Mouse (Mus musculus): ENCODE results near the gene Frmd6.

The Frmd6 gene

DNA sequence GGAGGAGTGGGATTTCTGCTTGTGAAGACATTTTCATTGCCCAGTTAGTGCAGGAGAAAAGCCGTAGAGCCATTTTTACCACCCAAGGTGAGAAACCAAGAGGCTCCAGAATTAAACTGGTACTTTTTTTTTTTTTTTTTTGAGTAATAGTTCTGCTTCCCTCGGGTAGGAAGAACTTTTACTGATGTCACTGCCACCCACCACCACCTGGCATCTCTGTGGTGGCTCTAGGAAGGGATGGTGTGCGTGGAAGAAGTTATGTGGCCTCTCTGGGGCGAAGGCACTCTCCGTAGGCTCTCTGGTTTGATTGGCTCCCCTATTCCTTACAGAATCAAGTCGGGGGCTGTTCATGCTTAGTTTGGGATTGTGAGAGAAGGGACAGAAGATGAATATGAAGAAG, 17.3 kb upstream of the Frmd6 start:
- no peak for DNase-seq (ENCODE audit: low read depth, low spot score)

DNA sequence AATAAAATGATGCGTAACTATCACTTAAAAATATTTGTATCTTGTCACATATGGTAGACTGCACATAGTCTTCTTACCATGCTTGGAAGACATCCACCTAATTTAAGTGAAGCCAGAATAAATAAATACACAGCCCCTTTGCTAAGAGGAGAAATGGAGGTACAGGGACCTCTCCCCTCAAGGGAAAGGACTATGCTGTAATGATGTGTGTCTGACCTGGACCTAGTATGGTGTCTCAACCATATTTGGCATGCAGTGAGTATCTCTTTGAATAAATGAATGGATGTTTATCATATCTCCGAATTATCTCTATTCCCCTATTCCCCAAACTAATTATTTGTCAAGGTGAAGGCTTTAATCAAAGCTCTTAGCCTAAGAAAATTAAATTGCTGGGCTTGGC, 15.4 kb upstream of the Frmd6 start:
- no peak for DNase-seq (ENCODE audit: low read depth, low spot score)

DNA sequence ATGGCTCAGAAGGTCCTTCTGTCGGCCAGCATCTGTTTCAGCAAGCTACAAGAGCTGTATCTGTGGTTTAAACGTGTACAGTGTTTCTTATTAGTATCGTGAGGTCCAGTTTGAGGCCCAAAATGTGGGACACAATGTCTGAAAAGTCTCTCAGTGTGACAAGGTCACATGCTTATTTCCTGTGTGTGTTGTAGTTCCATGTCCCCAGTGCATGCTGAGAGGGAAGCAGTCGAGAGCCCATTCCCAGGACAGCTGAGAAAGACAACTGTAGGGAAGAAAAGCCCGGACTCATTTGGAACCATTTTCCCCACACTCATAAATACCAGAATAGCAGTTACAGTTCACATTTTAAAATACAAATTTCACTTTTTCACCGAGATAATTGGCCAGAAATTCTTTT, 13.5 kb upstream of the Frmd6 start:
- DNase-seq (ENCODE audit: low read depth, low spot score) = no peak

DNA sequence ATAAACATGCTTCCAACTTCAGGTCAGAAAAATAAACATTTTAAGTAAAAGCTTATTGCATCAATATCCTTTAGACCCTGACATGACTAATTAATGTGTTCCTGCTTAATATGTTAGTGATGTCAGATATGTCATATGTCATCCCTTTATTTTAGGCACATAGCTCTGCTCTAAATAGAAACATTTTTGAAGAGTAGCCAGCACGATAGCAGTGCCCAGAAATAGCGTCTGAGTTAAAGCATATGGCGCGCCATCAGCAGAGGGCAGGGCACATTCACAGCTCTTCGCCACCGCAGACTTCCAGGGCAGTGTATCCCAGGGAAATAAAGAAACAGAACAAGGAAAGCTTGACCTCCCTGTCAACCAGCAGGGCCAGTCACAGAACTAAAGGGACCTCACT, 13.1 kb upstream of the Frmd6 start:
- no peak for DNase-seq (ENCODE audit: low read depth, low spot score)

DNA sequence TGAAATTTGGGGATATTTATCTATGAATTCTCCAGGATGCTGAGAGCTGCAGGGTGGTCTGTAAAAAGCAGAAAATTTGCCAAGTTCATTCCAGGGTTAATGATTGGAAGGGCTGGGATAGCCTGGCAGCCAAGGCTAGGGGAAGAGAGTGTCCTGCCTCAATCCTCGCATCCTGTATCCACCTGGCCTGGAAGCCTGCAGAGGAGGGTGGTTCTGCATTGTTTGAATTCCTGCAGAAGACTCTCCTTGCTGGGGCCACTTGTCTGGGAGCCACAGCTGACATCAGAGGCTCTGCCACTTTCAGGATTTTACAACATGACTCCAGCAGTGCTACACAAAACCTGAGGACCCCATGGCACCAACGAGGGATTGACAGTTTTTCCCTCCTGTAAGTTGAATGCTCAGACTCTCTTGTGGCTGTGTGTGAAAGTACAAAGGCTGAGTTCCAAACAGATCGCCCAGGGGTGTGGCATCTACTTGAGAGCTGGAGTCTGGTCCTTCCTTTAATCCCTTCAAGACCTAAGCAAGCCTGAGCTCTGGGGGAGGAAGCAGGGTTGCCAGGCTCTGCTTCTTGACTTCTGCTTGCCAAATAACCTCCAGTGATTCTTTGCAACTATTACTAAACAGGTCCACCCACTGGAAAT, 12.4 kb upstream of the Frmd6 start:
- peak; percentile 67 for DNase-seq (ENCODE audit: low read depth, low spot score)

DNA sequence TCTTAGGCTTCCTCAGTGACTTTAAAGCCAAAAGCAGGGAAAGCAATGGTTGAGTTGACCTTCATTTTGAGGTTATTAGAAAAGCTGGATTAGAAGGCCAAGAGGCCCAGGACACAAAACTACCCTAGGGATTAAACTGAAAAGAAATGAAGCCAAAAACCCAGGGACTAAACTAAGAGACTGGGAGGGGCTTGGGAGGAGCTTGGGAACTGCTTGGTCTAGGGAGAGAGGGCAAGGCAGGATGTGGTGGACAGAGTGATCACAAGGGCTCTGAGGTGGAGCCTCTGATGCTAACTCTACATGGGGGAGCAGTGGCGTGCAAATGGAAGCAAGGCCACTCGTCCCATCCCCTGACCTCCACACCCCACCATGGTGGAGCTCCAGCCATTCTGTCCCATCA, 8.6 kb upstream of the Frmd6 start:
- no peak for DNase-seq (ENCODE audit: low read depth, low spot score)

DNA sequence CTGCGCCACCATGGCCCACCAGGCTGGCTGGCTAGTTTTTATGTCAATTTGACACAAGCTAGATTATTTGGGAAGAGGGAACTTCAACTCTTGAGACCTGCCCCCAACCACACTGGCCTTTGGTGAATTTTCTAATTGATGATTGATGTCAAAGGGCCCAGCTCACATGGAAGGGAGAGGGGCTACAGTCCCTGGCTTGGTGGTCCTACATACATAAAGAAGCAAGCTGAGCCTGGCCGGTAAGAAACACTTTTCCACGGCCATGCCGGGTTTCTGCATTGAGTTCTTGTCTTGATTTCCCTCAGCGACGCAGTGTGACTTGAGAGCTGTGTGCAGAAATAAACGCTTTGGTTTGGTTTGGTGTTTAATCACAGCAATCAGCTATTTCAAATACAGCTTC, 1.3 kb upstream of the Frmd6 start:
- no peak for DNase-seq (ENCODE audit: low read depth, low spot score)

DNA sequence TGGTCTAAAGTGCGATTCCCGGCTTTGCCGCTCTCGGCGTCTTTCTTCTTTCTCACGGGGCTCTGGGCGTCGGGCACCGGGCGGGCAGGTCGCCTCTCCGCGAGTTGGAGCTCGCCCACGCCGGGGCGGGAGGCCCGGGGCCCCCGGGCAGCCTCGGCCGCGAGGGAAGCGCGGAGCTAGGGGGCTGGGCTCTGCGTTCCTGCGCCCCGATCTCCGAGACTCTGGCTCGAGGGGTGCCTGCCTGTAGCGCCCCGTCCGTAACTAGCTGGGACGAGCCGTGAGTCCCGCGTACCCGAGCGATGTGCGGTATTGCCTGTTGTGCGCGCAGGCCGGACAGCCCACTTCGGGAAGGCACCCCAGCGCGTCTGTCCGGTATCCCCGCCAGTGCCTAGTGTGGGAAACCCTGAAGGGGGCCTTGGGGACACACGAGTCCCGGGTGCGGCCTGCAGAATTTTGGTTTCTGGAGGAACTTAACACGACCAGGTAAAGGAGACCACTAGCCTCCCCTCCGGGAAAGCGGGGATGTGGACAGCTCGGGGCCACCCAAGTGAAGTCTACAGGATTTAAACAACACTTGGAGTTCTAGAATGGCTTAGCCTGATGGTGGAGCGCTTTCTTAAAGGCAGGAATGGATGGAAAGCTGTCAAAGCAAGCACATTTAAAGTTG, 470 bp downstream of the Frmd6 start:
- peak; percentile 51 for DNase-seq (ENCODE audit: low read depth, low spot score)

DNA sequence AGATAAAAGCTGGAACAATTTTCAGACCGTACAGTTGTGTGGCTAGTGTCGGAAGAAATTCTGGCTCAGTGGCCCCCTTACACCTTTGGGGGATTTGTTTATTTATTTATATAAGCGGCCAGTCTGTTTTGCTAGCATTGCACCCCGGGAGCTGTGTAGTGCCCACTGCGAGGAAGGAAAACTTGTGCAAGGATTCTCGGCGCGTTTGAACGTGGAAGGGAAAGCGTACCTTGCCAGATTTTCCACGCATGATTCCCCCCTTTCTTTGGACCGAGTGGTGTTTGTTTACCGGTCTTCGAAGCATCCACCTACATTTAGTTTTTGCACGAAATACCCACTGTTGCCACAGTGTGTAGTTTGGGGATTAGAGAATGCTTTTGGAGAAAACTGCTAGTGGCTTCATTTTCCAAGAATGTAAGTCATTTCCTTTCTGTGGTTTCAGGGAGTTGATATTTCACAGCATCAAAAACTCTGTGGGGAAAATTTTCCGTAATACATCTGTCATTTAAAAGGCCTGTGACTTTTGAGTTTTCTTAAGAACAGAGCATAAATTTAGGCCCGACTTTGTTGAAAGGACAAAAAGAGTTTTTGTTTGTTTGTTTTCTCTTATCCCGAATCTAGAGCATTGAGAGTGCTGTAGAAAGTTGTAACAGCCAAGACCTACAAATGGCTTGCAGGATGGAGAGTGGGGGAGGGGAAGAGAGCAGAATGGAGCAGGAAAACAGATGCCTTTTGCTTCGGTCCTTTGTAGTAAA, 1.2 kb downstream of the Frmd6 start:
- no peak for DNase-seq (ENCODE audit: low read depth, low spot score)

DNA sequence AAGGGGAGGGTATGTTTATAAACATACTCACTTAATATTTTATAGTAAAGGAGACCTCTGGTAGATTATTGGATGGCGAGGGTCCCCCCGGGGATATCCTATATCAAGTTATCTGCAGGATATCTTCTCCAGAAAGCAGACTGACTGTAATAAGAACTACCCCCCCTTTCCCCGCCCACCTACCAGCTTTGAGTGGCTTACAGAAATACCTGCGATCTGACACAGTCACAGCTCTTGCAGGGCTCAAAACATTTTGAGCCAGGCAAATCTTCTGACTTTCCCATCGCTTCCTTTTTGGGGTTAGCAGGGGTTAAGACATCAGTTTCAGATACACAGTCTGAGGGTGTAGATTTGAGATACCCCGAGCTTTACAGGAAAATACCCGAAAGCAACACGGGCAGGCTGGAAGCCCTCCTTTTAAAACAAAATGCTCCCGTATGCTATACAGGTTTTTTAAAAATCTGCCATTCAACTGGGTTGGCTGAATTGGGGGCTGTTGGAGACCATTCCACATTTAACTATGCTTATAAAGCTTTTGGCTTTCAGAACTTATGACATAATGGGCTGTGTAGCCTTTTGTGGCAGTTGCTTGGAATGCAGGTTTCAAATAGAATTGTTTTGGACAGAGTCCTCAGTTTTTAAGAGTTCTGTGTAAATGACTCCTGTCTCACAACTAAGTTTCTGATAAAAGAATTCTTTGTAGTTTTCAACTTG, 2.0 kb downstream of the Frmd6 start:
- no peak for DNase-seq (ENCODE audit: low read depth, low spot score)

DNA sequence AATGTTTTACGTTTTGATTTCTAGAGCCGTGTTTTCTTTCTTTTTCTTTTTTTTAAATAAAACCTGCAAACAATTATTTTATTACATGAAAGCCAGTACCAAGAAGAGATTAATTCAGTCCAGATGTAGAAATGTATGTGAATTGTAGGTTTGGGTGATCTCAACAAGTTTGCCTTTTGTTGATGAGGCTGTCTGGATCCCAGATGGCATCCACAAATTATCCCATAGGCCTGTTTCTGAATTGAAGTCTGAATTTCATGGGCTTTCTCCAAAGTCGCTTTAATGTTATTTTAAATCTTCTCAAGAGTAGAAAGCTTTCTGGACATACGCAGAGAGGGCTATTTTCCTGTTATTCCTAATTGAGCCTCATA, 2.6 kb downstream of the Frmd6 start:
- DNase-seq (ENCODE audit: low read depth, low spot score) = no peak

DNA sequence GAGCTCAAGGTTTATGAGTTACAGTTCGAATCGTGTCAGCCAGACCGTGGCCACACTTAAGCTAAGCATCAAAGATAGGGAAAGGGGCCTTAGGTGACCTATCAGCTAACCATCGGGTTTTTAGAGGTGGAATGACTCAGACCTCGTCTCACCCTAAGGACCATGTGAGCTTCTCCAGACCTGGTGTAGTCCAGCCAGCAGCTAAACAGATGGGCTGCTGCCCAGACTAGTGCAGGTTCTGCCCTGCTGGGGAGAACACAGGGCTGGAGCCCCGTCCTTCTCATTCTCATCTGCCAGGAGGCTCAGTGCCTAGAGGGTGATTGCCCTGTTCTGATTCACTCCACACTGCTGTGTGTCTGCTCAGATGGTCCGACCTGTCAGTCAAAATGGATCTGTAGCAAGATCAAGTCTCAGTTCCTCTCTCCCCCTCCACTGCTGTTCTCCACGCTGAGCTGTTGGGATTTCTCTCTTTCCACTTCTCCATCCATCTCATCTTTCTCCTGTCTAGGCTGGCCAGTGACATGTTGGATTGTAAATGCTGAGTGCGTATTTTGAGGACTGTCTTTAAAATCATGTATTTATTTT, 5.8 kb downstream of the Frmd6 start:
- no peak for DNase-seq (ENCODE audit: low read depth, low spot score)

DNA sequence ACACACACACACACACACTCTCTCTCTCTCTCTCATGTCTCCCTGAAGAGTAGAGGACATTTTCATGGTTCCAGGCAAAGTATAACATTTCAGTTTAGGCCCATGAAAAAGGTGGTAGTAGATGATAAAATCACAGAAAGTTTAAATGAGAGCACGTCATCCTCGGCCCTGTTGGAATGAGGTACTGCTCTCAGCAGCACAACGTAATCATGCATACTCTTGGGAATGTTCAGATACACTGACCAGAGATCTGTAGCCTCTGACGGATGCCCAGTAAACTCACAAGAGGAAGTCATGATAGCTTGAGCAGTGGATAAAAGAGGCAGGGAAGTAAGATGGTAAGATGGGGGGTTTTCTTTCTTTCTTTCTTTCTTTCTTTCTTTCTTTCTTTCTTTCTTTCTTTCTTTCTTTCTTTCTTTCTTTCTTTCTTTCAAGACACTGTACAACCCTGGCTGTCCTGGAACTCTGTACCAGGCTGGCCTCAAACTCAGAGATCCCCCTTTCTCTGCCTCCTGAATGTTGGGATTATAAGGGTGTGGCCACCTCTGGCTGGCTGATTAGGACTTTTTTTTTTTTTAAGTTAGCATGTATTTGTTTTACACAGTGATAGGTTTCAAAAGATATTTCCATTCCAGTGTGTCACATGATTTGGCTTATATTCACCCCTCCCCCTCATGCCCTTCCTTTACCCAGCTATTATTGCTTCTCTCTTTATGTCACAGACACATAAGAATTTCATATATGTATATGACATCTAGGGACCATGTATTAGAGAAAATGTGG, 7.1 kb downstream of the Frmd6 start:
- DNase-seq (ENCODE audit: low read depth, low spot score) = no peak

DNA sequence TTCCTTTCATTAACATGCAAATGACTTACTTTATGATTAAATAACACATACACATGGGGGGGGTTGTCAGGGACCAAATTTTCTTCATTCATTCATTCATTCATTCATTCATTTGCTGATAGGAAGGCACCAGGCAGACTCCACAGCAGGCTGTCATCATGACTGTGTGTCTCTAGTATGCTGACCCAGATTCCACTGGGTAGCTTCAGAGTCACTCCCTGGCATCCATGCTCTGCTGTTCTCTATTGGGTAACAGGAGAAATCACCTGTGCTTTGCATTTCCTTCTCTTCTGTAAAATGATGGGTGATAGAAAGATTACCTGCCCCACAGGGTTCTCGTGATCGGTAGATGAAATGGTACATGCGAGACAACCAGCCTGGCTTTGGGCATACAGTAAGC, 7.7 kb downstream of the Frmd6 start:
- DNase-seq (ENCODE audit: low read depth, low spot score) = no peak

DNA sequence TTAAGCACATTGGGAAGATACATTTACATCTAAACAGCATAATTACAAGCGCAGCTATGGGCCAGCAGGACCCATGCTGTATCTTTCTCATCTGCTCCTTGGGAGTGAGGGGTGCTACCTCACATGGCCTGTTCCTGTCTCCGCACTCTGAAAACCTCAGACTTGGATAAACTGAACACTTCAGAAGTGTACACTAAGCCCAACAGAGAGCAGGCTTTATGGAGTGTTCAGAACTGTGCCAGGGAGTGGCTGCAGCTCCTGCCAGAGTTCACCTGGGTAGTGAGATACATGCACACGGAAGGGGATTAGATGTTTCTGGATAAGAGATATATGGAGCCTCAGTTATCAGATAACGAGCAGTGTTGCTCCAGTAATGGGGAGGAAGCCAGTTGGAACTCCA, 8.7 kb downstream of the Frmd6 start:
- DNase-seq (ENCODE audit: low read depth, low spot score) = no peak

DNA sequence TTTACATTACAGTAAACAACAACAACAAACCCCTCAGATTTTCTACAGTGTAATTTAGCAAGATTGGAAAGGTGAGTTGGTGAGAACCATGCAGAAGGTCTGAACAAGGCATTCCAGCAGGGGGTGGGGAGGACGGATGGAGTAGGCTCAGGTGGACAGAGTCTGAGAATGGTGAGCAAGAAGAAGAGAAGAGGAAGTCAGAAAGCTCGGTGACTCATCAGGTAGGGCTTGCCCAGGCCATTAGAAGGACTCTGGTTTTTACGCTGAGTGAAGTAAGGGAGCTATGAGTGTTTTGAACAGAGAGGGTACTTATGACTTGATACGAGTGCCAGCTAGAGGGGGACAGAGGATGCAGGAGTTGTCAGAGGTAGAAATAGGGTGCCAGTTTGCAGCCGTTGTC, 9.7 kb downstream of the Frmd6 start:
- DNase-seq (ENCODE audit: low read depth, low spot score) = no peak

DNA sequence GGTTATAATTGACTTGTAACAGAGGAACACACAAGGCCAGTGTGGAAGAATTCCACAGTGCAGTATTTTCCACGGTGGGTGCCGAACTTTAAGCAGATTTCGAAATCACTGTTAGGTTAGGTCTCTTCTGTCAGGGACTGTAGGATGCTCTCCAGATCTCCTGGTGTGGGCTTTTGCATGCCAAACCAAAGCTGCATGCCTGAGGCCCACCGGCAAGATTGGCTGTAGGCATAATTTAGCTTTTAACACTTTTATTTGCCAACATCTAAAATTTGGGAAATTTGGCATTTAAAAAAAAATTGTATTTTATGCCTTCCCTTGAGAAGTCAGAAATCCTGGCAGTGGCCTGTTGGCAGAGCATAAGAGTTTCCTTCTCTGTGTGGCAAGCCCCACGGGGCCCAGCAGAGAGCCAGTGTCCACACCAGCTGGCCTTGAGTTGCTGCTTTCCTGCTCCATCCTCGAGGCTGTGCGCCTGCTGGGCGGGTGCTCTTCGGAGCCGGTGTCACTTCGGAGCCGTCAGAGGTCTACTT, 12.5 kb downstream of the Frmd6 start:
- no peak for DNase-seq (ENCODE audit: low read depth, low spot score)

DNA sequence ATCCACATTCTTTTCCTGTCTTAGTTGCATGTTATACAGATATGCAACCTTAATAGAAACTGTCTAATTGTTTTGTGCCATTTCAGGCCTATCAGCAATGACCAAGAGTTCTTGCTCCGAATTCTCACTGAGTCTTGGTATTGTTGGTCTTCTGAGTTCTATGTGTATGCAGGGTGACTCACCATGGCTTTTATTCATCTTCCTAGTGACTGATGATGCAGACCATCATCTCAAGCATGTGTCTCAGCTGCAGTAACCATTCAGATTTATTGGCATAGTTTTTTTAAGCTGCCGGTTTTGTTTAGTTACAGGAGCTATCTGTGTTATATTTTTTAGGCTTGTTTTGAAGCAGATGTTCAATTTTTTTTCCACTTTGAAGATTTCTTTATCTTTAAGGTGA, 20.1 kb downstream of the Frmd6 start:
- DNase-seq (ENCODE audit: low read depth, low spot score) = no peak

DNA sequence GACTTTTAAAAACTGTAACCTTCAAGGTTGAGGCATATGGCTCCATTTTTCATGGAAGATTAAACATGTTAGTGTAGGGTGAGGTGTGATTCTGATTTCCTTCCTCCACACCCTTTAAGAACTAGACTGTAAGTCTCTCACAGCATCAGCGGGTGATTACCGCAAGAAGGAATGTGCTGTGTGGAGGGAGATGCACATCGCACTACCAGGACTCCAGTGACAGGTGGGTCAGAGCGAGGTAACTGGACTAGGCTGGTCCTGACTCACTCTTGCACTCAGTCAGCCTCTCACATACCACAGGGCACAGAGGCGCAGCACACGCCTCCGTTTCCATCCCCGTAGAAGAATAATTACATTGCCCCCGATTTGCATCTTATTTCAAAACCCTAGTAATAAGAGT, 23.7 kb downstream of the Frmd6 start:
- no peak for DNase-seq (ENCODE audit: low read depth, low spot score)

DNA sequence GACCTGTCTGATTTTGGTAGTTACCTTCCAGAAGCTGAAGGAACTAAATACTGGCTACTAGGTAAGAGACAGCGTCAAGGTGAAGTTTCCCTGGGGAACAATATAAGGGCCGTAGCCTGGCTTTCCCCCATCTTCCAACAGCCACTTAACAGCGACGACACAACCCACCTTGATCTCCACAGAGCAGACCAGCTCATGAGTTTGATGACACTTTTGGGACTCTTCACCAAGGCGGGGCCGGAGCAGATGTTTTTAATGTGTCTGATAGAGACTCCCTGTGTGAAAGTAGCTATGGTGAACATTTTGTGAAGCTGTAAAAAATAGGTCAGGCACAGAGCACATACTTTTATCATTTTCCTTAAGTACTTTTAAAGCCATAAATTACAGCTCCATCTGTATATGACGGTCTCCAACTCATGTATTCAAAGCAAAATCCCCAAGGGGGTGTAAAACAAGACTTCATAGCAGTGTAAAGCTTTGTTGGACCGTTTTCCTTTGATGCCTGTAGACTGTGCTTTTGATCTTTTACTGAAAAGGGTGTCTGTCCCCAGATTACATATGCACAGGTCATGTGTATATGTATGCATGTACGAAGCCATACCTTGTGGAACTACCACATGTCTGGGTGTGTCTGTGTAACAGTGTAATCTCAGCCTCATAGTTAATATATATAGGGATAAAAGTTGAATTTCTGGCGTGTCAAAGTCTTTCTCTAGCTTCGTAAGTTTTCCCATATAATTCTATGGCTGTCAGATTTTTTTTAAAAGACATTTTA, 24.4 kb downstream of the Frmd6 start:
- DNase-seq (ENCODE audit: low read depth, low spot score) = no peak
